14 mouse cellular contexts compared by ENCODE assay signal in genomic region chr6:33955469-33955868, GRCm38 (mm10).
DNase-seq lines count a peak whose midpoint lies in the region; ATAC-seq and TF ChIP-seq lines count a peak whose summit lies in the region.
"Had no signal": no experiment of that assay in that cellular context is flagged by ENCODE, and none has a peak within 500 bp of the region (broad histone marks: within the 10 kb centered on the region; RNA-seq: fewer than 3 reads in every experiment).

No protein-coding gene starts in this region.

- intact Hi-C loops in left cerebral cortex, adult 2 months (cut with DNase I) = no loop called here

- H3K27ac ChIP-seq in hindbrain, embryonic 12.5 days = 0 out of 2 replicates have a peak overlapping the region, but pooled peaks have one; percentile 52
- H3K27ac ChIP-seq in hindbrain, embryonic 11.5 days (ENCODE audit: low read depth, low read length) = no peak overlapping the region
- H3K27ac ChIP-seq in limb, embryonic 10.5 days = no peak overlapping the region
- H3K27ac ChIP-seq in left cerebral cortex, adult 2 months = no peak overlapping the region

- TF ChIP-seq CTCF in left cerebral cortex, adult 2 months (IDR thresholded peaks at IDR 0.05) = no peak

- DNase-seq in hindbrain, embryonic 11.5 days (ENCODE audit: low spot score) = no peak
- peak; percentile 20 for DNase-seq in retina, postnatal 1 day
- no peak for DNase-seq in retina, embryonic 14.5 days (ENCODE audit: low spot score)
- peak; percentile 27 for DNase-seq in limb, embryonic 10.5 days (ENCODE audit: low spot score)
- no peak for DNase-seq in right cerebral cortex, adult 18-20 months
- no peak for DNase-seq in left cerebral cortex, adult 2 months (ENCODE audit: extremely low spot score in 1 of 2, low spot score in 2 of 2)
- no peak for DNase-seq in cerebellum, adult 8-10 months
- DNase-seq: cerebellum, postnatal 36 days; lung, adult 18-20 months had no signal

- H3K36me3 ChIP-seq in hindbrain, embryonic 12.5 days = no peaks in the 10 kb centered on the region
- no peaks in the 10 kb centered on the region for H3K36me3 ChIP-seq in hindbrain, embryonic 11.5 days (ENCODE audit: control insufficient read depth, insufficient read depth, low read length)
- no peaks in the 10 kb centered on the region for H3K36me3 ChIP-seq in limb, embryonic 10.5 days
- H3K36me3 ChIP-seq: heart, embryonic 12.5 days had no signal

- H3K27me3 ChIP-seq in hindbrain, embryonic 12.5 days = no peaks in the 10 kb centered on the region
- H3K27me3 ChIP-seq in hindbrain, embryonic 11.5 days (ENCODE audit: control insufficient read depth, insufficient read depth, low read length) = no peaks in the 10 kb centered on the region
- H3K27me3 ChIP-seq in limb, embryonic 10.5 days (ENCODE audit: low read depth, poor library complexity, severe bottlenecking) = 0 out of 2 replicates have a peak, but pooled peaks cover 4% of the 10 kb centered on the region
- H3K27me3 ChIP-seq: CH12.LX had no signal

- 75% methylated on average over 7 of the region's 7 CpGs for WGBS in hindbrain, embryonic 12.5 days
- 85% methylated on average over 7 of the region's 7 CpGs for WGBS in hindbrain, embryonic 11.5 days
- WGBS in limb, embryonic 10.5 days = 92% methylated on average over 7 of the region's 7 CpGs

- H3K9ac ChIP-seq in hindbrain, embryonic 12.5 days = no peak overlapping the region
- no peak overlapping the region for H3K9ac ChIP-seq in hindbrain, embryonic 11.5 days (ENCODE audit: low read depth, low read length)
- H3K9ac ChIP-seq: heart, embryonic 12.5 days had no signal

- H3K4me3 ChIP-seq in hindbrain, embryonic 12.5 days = no peak overlapping the region
- no peak overlapping the region for H3K4me3 ChIP-seq in hindbrain, embryonic 11.5 days (ENCODE audit: low read depth, low read length)
- no peak overlapping the region for H3K4me3 ChIP-seq in limb, embryonic 10.5 days
- no peak overlapping the region for H3K4me3 ChIP-seq in left cerebral cortex, adult 2 months
- H3K4me3 ChIP-seq: erythroblast, embryonic 14.5 days; heart, embryonic 12.5 days had no signal

- H3K9me3 ChIP-seq in hindbrain, embryonic 12.5 days (replicated peaks) = no peaks in the 10 kb centered on the region
- no peaks in the 10 kb centered on the region for H3K9me3 ChIP-seq in hindbrain, embryonic 11.5 days (ENCODE audit: control insufficient read depth, low read length)
- no peaks in the 10 kb centered on the region for H3K9me3 ChIP-seq in limb, embryonic 10.5 days (replicated peaks)
- H3K9me3 ChIP-seq: heart, embryonic 12.5 days had no signal

- H3K4me2 ChIP-seq in hindbrain, embryonic 12.5 days (replicated peaks) = no peak overlapping the region
- H3K4me2 ChIP-seq in hindbrain, embryonic 11.5 days (replicated peaks; ENCODE audit: low read depth, low read length) = no peak overlapping the region
- H3K4me2 ChIP-seq: heart, embryonic 12.5 days had no signal

- H3K4me1 ChIP-seq in hindbrain, embryonic 12.5 days = peaks cover 4% of the 10 kb centered on the region; the same call in 1 of the 2 replicates
- no peaks in the 10 kb centered on the region for H3K4me1 ChIP-seq in hindbrain, embryonic 11.5 days (replicated peaks; ENCODE audit: control insufficient read depth, insufficient read depth, low read length)
- no peaks in the 10 kb centered on the region for H3K4me1 ChIP-seq in limb, embryonic 10.5 days

- no peak for ATAC-seq in hindbrain, embryonic 12.5 days (ENCODE audit: low FRiP score)
- no peak for ATAC-seq in hindbrain, embryonic 11.5 days (ENCODE audit: low FRiP score)
- ATAC-seq: intestine, postnatal 0 days had no signal

Comparison
In these comparisons a context has a peak if more than half of its experiments do, and no peak if none do; other contexts are left out.
1. DNase-seq: peak in retina, postnatal 1 day (single experiment) and limb, embryonic 10.5 days (single experiment); none in hindbrain, embryonic 11.5 days (single experiment), retina, embryonic 14.5 days (single experiment), right cerebral cortex, adult 18-20 months (single experiment), left cerebral cortex, adult 2 months (0 of 2) and cerebellum, adult 8-10 months (single experiment).